Mouse (Mus musculus): ENCODE results near the gene Csf2rb. TPM values are rescaled to one million over a fixed set of nuclear protein-coding genes. Genes with fewer than 3 reads are reported as not detected.
"Not testable (repeated sequence)": the region's sequence is repeated elsewhere in the genome, so short reads cannot be mapped to it uniquely, and the experiment has no call there.

The Csf2rb gene
- polyA plus RNA-seq (2016; fragmentation: Nextera tagmentation; extraction: Ambion mirVana) = 8.2 and 9.3 TPM in 2 replicates

DNA sequence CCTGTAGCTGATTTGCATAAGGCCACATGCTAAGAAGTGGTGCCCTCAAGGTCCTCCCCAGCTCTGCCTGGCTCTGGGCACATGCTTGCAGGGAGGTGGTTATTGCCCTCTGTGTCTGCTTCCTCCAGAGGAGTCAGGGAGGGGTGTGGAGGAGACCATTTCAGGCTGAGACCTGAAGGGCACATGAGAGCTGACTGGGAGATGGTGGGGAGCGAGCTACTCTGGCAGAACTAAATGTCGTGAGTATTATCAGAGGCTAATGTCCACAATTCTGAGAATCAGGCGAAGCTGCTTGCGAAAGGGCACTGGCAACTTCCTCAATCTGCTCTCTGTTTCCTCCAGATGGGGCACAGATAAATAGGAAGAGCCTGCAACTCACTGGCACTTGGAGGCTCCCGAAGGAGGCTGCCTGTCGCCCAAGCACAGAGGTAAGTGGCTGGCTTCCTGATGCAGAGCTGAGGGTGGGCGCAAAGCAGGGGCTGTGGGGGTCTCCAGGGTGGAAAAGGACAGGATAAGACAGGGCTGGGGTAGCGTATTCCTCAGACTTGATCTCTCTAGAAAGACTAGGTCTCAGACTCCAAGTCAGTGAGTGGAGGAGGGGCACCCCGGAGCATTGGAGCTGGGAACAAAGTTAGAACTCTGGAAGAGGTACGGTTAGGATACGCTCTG lies at the start of gene Csf2rb:
Gene Csf2rb, plus strand, starts transcription at position 82 of the 669 bp plus-strand sequence.
- 65% methylated on average over 11 of the region's 11 CpGs for WGBS
- no peak for DNase-seq (ENCODE audit: low spot score)
- H3K27ac ChIP-seq = 0 out of 2 replicates have a peak within 1 kb of the TSS, but pooled peaks have one; percentile 33
- no peaks in the 10 kb centered on the region for H3K27me3 ChIP-seq (ENCODE audit: insufficient read depth, poor library complexity, severe bottlenecking)
- peaks cover 10% of the 10 kb centered on the region for H3K4me1 ChIP-seq
- H3K36me3 ChIP-seq = no peaks in the 10 kb centered on the region
- peak within 1 kb of the TSS; percentile 15; the same call in 1 of the 2 replicates for H3K4me3 ChIP-seq
- no peaks in the 10 kb centered on the region for H3K9me3 ChIP-seq

DNA sequence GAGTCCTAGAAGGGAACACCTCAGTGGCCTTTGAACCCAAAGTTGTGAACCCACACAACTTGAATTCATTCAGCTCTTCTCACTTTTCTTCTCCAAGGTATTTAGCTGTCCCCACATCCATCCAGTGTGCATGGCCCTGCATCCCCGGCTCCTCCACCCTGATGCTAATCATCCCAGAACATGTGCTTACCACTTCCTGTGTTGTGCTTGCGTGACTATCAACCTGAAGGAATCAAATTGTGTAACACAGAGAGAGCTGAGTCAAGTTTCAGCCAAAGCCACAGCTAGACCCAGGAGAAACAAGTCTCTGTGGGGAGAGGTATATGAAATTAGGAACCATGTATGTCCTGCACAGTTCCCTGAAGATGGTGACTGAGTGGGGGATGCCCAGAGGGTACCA lies 47.2 kb upstream of the Csf2rb start:
- no peak overlapping the region for H3K4me3 ChIP-seq
- no peak for DNase-seq (ENCODE audit: low spot score)
- no peaks in the 10 kb centered on the region for H3K36me3 ChIP-seq
- no peaks in the 10 kb centered on the region for H3K4me1 ChIP-seq
- no peak overlapping the region for H3K27ac ChIP-seq
- no peaks in the 10 kb centered on the region for H3K27me3 ChIP-seq (ENCODE audit: insufficient read depth, poor library complexity, severe bottlenecking)
- WGBS = 66% methylated on average over 2 of the region's 2 CpGs
- no peaks in the 10 kb centered on the region for H3K9me3 ChIP-seq

DNA sequence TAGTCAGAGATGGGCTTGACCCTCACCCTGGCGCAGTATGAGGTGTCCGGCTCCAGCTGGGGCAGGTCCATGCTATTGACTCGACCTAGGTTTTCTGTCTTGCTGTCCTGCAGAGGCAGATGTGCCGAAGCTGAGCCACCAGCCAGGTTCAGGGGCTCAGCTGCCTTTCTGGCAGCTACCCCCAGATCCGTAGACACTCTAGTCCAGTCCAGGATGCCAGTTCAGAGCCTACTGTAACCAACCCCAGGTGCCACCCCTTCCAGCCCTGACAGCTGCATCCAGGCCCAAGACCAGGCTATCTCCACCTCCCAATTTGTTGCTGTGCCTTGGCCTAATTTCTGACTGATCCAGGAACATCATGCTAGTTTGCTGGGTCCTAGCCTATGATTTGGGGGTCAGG lies 37.6 kb upstream of the Csf2rb start:
- H3K27ac ChIP-seq = no peak overlapping the region
- 0 out of 2 replicates have a peak, but pooled peaks cover 4% of the 10 kb centered on the region for H3K27me3 ChIP-seq (ENCODE audit: insufficient read depth, poor library complexity, severe bottlenecking)
- H3K9me3 ChIP-seq = no peaks in the 10 kb centered on the region
- no peaks in the 10 kb centered on the region for H3K36me3 ChIP-seq
- peaks cover 13% of the 10 kb centered on the region for H3K4me1 ChIP-seq
- 90% methylated on average over 5 of the region's 5 CpGs for WGBS
- no peak overlapping the region for H3K4me3 ChIP-seq
- no peak for DNase-seq (ENCODE audit: low spot score)

DNA sequence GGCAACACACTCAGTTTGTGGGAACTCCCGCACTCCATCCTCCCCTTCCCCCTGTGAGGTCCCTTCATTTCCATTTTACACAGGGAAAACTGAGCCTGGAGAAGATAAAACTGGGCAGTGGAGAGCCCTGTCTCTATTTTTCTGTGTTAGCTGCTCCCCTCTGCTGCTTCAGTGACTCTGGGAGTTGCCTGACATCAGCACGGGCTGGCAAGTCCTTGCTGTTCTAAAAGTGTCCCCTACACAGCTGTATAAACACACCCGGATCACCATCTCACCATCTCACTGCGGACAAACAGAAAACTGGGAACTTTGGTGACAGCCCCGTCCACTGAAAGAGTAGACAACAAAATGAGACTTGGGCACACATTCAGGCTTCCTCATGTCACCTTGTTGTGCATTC lies 35.8 kb upstream of the Csf2rb start:
- H3K9me3 ChIP-seq; H3K4me3 ChIP-seq; H3K36me3 ChIP-seq; H3K27ac ChIP-seq; H3K27me3 ChIP-seq (ENCODE audit: insufficient read depth, poor library complexity, severe bottlenecking); DNase-seq (ENCODE audit: low spot score): not testable (repeated sequence)
- 54% methylated on average over 5 of the region's 5 CpGs for WGBS
- peaks cover 26% of the 10 kb centered on the region for H3K4me1 ChIP-seq

DNA sequence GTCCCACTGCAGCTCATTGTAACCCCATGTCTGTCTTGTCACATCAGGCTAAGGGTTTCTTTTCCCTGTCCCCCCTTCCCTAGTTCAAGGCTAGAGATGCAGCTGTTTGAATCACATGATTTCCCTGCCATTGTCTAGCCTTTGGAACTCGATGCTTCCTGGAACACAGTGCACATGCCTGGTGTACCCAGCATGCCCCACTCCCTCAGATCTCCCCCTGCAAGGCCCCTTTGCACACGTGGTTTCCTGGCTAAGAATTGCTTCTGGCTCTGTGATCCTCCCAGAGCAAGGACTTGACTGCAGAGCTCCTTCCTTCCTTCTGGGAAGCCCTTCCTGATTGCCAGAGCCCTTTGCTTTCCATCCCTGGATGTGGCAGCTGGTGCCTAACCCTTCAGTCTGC lies 32.3 kb upstream of the Csf2rb start:
- DNase-seq (ENCODE audit: low spot score); H3K27me3 ChIP-seq (ENCODE audit: insufficient read depth, poor library complexity, severe bottlenecking); H3K4me3 ChIP-seq; H3K9me3 ChIP-seq; H3K36me3 ChIP-seq: not testable (repeated sequence)
- WGBS = 24% methylated on average over 2 of the region's 2 CpGs
- H3K4me1 ChIP-seq = peaks cover 24% of the 10 kb centered on the region
- H3K27ac ChIP-seq = peak overlapping the region; percentile 39; the same call in 1 of the 2 replicates

DNA sequence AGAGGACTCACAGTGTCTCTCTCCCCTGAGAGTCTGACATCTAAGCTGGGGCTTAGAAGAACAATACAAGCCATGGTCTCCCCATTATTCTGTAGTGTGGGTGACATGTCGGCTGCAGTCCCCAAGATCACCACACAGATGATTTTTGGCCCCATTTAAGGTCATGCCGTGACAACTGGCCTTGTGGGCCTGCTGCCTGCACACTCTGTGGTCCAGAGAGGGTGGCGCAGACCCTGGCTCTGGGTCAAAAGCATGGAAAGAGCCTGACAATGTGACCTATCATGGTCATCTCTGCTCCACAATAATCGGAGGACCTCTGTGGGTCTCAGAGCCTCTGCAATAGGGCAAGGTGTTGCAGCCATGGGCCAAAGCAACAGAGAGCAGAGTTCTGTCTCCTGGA lies 31.8 kb upstream of the Csf2rb start:
- DNase-seq (ENCODE audit: low spot score) = no peak
- Histone ChIP-seq H3K4me3 (no peak overlapping the region), H3K27ac (no peak overlapping the region), H3K36me3 (no peaks in the 10 kb centered on the region), H3K27me3 (ENCODE audit: insufficient read depth, poor library complexity, severe bottlenecking) (0 out of 2 replicates have a peak, but pooled peaks cover 4% of the 10 kb centered on the region), H3K4me1 (peaks cover 19% of the 10 kb centered on the region), H3K9me3 (no peaks in the 10 kb centered on the region)
- 81% methylated on average over 4 of the region's 4 CpGs for WGBS

DNA sequence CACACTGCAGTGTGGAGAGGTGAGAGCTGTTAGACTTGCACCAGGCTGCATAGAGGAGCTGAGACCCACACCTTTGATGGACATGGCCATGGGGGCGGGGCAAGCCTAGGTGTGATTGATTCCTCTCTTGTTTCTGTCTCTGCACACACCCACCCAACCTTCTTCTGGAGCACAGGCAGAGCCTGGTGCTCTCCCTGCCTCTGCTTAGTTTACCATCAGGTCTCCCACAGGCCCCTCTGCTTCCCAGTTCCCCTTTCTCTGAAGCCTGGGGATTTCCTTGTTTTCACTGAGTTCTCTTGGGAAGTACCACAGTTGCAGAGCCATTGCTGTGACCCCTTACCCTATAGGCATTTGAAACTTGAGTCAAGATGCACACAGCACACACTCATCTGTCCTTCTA lies 27.0 kb upstream of the Csf2rb start:
- Histone ChIP-seq H3K4me1 (peaks cover 9% of the 10 kb centered on the region; the same call in 1 of the 2 replicates), H3K36me3 (no peaks in the 10 kb centered on the region), H3K27me3 (ENCODE audit: insufficient read depth, poor library complexity, severe bottlenecking) (no peaks in the 10 kb centered on the region), H3K9me3 (no peaks in the 10 kb centered on the region), H3K27ac (no peak overlapping the region), H3K4me3 (no peak overlapping the region)
- DNase-seq (ENCODE audit: low spot score) = no peak
- WGBS = 63% methylated on average over 1 of the region's 1 CpGs

DNA sequence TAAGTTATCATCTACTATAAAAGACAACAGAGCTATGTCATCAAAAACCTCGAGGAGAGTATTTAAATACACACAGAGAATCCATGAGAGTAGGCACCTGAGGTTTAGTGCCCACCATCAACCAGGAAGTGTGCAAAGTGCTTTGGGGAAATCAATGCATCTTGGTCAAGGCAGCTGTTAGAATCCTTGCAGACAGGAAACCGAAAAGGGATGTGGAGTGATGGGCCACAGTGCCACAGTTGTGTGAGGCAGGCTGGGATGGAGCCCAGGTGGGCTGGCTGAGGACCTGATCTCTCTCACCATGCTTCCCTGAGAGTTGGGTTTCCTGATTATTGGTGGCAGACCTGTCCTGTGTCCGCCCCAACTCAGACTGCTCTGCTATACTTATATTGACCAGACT lies 25.9 kb upstream of the Csf2rb start:
- Histone ChIP-seq H3K9me3 (no peaks in the 10 kb centered on the region), H3K4me1 (0 out of 2 replicates have a peak, but pooled peaks cover 3% of the 10 kb centered on the region), H3K36me3 (no peaks in the 10 kb centered on the region), H3K4me3 (no peak overlapping the region), H3K27ac (no peak overlapping the region), H3K27me3 (ENCODE audit: insufficient read depth, poor library complexity, severe bottlenecking) (no peaks in the 10 kb centered on the region)
- WGBS = 80% methylated on average over 3 of the region's 3 CpGs
- DNase-seq (ENCODE audit: low spot score) = no peak

DNA sequence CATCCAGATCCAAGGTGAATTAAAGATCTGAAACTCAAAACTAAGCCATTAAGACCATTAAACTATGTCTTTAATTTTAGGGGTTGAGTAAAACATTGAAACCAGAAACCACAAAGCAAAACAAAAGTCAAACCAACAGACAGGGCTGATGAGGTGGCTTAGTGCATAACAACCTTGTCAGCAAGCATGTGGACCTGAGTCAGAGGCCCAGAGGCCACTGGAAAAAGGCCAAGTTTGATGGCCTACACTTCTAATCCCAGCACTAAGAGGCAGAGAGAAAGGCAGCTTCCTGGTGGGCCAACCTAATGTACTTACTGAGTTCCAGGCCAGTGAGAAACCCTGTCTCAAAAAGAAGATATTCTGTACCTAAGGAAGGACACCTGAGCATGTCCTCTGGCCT lies 24.8 kb upstream of the Csf2rb start:
- Histone ChIP-seq H3K36me3 (no peaks in the 10 kb centered on the region), H3K27me3 (ENCODE audit: insufficient read depth, poor library complexity, severe bottlenecking) (no peaks in the 10 kb centered on the region), H3K4me1 (no peaks in the 10 kb centered on the region), H3K9me3 (no peaks in the 10 kb centered on the region), H3K4me3 (no peak overlapping the region), H3K27ac (no peak overlapping the region)
- DNase-seq (ENCODE audit: low spot score) = no peak

DNA sequence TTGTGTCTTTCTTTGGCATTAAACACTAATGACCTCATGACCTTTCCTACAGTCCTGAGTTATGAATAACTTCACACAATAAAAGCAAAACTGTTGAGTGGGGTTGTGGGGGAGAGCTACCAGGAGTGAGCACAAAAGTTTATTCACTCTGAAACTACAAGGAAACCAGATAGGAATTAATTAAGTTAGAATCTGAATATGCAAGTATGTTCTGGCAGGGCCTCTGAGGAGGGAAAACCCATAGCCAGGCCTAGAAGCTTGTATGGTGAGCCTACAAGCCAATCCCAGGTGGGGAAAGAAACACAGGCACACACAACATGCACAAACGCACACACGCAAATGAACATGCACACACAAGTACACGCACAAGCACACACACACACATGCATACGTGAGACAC lies 22.8 kb upstream of the Csf2rb start:
- Histone ChIP-seq H3K4me1 (no peaks in the 10 kb centered on the region), H3K27ac (no peak overlapping the region), H3K27me3 (ENCODE audit: insufficient read depth, poor library complexity, severe bottlenecking) (no peaks in the 10 kb centered on the region), H3K9me3 (no peaks in the 10 kb centered on the region), H3K4me3 (no peak overlapping the region), H3K36me3 (no peaks in the 10 kb centered on the region)
- DNase-seq (ENCODE audit: low spot score) = no peak
- WGBS = 96% methylated on average over 4 of the region's 4 CpGs

DNA sequence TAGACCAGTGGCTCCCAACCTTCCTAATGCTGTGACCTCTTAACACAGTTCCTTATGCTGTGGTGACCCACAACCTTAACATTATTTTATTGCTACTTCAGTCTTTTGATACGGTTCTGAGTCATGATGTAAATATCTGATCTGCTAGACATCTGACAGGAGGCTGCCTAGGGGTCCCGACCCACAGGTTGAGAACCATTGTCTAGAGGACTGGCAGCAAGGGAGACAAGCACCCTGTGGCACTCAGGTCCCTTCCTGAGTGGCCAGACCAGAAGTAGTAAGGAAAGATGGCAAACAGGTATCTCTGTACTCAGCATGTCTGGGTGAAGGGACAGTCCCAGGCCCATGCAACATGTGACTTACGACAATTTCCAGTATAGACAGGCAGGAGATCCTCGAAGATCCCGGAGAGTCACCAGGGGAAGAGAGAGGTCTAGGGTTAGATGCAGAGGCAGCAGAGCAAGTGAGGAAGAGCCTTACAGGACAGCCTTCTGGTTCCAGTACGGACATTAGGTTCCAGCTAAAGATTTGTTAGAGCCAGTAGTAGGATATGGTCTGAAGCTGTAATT lies 21.8 kb upstream of the Csf2rb start:
- no peak for DNase-seq (ENCODE audit: low spot score)
- H3K36me3 ChIP-seq = no peaks in the 10 kb centered on the region
- H3K27me3 ChIP-seq (ENCODE audit: insufficient read depth, poor library complexity, severe bottlenecking) = no peaks in the 10 kb centered on the region
- 83% methylated on average over 6 of the region's 6 CpGs for WGBS
- H3K4me1 ChIP-seq = no peaks in the 10 kb centered on the region
- no peak overlapping the region for H3K4me3 ChIP-seq
- H3K27ac ChIP-seq = no peak overlapping the region
- H3K9me3 ChIP-seq = no peaks in the 10 kb centered on the region

DNA sequence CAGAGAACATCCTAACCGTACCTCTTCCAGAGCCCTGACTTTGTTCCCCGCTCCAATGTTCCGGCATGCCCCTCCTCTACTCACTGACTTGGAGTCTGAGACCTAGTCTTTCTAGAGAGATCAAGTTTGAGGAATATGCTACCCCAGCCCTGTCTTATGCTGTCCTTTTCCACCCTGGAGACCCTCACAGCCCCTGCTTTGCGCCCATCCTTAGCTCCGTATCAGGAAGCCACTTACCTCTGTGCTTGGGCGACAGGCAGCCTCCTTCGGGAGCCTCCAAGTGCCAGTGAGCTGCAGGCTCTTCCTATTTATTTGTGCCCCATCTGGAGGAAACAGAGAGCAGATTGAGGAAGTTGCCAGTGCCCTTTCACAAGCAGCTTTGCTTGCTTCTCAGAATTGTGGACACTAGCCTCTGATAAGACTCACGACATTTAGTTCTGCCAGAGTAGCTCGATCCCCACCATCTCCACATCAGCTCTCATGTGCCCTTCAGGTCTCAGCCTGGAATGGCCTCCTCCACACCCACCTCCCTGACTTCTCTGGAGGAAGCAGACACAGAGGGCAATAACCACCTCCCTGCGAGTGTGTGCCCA lies 20.1 kb upstream of the Csf2rb start, which contains the start of gene Csf2rb2:
Gene Csf2rb2, minus strand, starts transcription at position 381 of the 593 bp plus-strand sequence.
- WGBS = 67% methylated on average over 10 of the region's 10 CpGs
- DNase-seq (ENCODE audit: low spot score) = no peak
- Histone ChIP-seq H3K4me1 (peaks cover 11% of the 10 kb centered on the region), H3K9me3 (no peaks in the 10 kb centered on the region), H3K27ac (no peak within 1 kb of the TSS), H3K4me3 (no peak within 1 kb of the TSS), H3K27me3 (ENCODE audit: insufficient read depth, poor library complexity, severe bottlenecking) (no peaks in the 10 kb centered on the region), H3K36me3 (no peaks in the 10 kb centered on the region)

DNA sequence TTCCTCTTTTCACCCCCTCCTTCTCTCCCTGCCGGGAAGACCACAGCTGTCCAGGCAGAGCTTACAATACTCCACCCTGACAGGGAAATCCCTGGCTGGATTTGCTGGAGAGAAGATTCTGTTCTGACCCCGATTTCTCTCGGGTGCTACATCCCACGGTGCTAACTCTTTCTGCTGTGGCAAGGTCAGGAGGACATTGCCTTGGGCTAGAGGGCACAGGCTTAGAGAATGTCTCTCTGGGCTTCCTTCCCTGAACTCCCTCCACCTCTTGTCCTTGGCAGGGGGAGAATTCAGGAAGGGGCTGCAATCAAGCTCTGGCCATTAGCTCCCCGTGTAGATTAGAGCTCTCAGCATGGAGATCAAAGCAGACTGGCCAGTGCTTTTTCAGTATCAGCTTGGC lies 15.7 kb upstream of the Csf2rb start:
- Histone ChIP-seq H3K27me3 (ENCODE audit: insufficient read depth, poor library complexity, severe bottlenecking) (no peaks in the 10 kb centered on the region), H3K4me1 (peaks cover 18% of the 10 kb centered on the region), H3K9me3 (no peaks in the 10 kb centered on the region), H3K4me3 (no peak overlapping the region), H3K36me3 (no peaks in the 10 kb centered on the region), H3K27ac (peak overlapping the region; percentile 67)
- 17% methylated on average over 5 of the region's 5 CpGs for WGBS
- no peak for DNase-seq (ENCODE audit: low spot score)

All from heart, embryonic 10.5 days (tissue).